Mouse (Mus musculus) stomach, embryonic 15.5 days (tissue): ENCODE data around the gene Pgap1. TPM values are rescaled to one million over a fixed set of nuclear protein-coding genes. Genes with fewer than 3 reads are reported as not detected.
A peak's percentile ranks its signal among the peaks of the same experiment; 100 is the strongest.

Experiments used
- ATAC-seq: fragments of 200-750 bp; cut with Nextera tagmentation; 2 replicates; pipeline ENCODE4 v1.8.0; 2017; ENCODE audit warnings: low read depth, moderate number of reproducible peaks, moderate TSS enrichment; ENCODE audit not compliant: insufficient read depth, low FRiP score
- H3K27ac ChIP-seq: fragments of 300-500 bp; sonication (generic); 2 replicates; pipeline ENCODE4 v1.5.1; 2015; ENCODE audit warnings: mild to moderate bottlenecking, inconsistent platforms
- H3K27me3 ChIP-seq: fragments of 300-500 bp; sonication (generic); replicated peaks from 2 replicates; pipeline ENCODE4 v1.6.1; 2015; ENCODE audit warnings: inconsistent platforms
- H3K36me3 ChIP-seq: fragments of 300-500 bp; sonication (generic); 2 replicates; pipeline ENCODE4 v1.6.1; 2015; ENCODE audit warnings: inconsistent platforms
- H3K4me1 ChIP-seq: fragments of 300-500 bp; sonication (generic); 2 replicates; pipeline ENCODE4 v1.6.1; 2015; ENCODE audit warnings: inconsistent platforms
- H3K4me2 ChIP-seq: fragments of 300-500 bp; sonication (generic); 2 replicates; pipeline ENCODE4 v1.6.1; 2015; ENCODE audit warnings: mild to moderate bottlenecking, inconsistent platforms
- H3K4me3 ChIP-seq: fragments of 300-500 bp; sonication (generic); replicated peaks from 2 replicates; pipeline ENCODE4 v1.5.1; 2015; ENCODE audit warnings: inconsistent platforms
- H3K9ac ChIP-seq: fragments of 300-500 bp; sonication (generic); 2 replicates; pipeline ENCODE4 v1.6.1; 2015; ENCODE audit warnings: inconsistent platforms
- H3K9me3 ChIP-seq: fragments of 300-500 bp; sonication (generic); 2 replicates; pipeline ENCODE4 v1.6.1; 2016; ENCODE audit warnings: inconsistent platforms
- WGBS: fragments of 180-500 bp; shearing (Covaris S2); methylation state at CpG from one replicate; pipeline ENCODE4 v1.1.7; 2015; 5-methylcytosine and 5-hydroxymethylcytosine counted together
- polyA plus RNA-seq: library from polyadenylated mRNA; unstranded; fragments of >200 nt; fragmentation: Nextera tagmentation; extraction: Ambion mirVana; gene quantifications from 2 replicates; pipeline ENCODE4 v1.2.1, GENCODE M21; 2015

The Pgap1 gene
- polyA plus RNA-seq, 1 experiment from 2014 or later, result 10.8 TPM

- ATAC-seq, result no peak
- H3K27ac ChIP-seq, result no peak overlapping the region
- no peak overlapping the region for H3K4me2 ChIP-seq
- H3K9ac ChIP-seq, result no peak overlapping the region
- WGBS, result 58% methylated on average over 8 of the region's 8 CpGs
- H3K9me3 ChIP-seq, result no peaks in the 10 kb centered on the region
- H3K27me3 ChIP-seq, result no peaks in the 10 kb centered on the region
- no peaks in the 10 kb centered on the region for H3K4me1 ChIP-seq
- no peak overlapping the region for H3K4me3 ChIP-seq
- H3K36me3 ChIP-seq, result no peaks in the 10 kb centered on the region
These were observed 21.1 kb upstream of the Pgap1 start for GRCm38 (mm10) chr1:54578358-54579184.

- Histone ChIP-seq H3K4me3 (no peak overlapping the region), H3K27me3 (no peaks in the 10 kb centered on the region), H3K9me3 (no peaks in the 10 kb centered on the region), H3K4me1 (no peaks in the 10 kb centered on the region), H3K9ac (no peak overlapping the region), H3K36me3 (no peaks in the 10 kb centered on the region), H3K4me2 (no peak overlapping the region), H3K27ac (no peak overlapping the region)
- 68% methylated on average over 2 of the region's 2 CpGs for WGBS
- no peak for ATAC-seq
These were observed 11.6 kb upstream of the Pgap1 start for GRCm38 (mm10) chr1:54569102-54569501.

GRCm38 (mm10) chr1:54563923-54564322 is 6.4 kb upstream of the Pgap1 start:
- no peak overlapping the region for H3K4me3 ChIP-seq
- no peaks in the 10 kb centered on the region for H3K4me1 ChIP-seq
- no peak overlapping the region for H3K4me2 ChIP-seq
- H3K9me3 ChIP-seq, result no peaks in the 10 kb centered on the region
- H3K9ac ChIP-seq, result no peak overlapping the region
- no peaks in the 10 kb centered on the region for H3K27me3 ChIP-seq
- WGBS, result 83% methylated on average over 6 of the region's 6 CpGs
- H3K27ac ChIP-seq, result no peak overlapping the region
- no peaks in the 10 kb centered on the region for H3K36me3 ChIP-seq
- ATAC-seq, result no peak

- ATAC-seq, result 0 out of 2 replicates have a peak, but pooled peaks have one; percentile 1
- H3K4me1 ChIP-seq, result no peaks in the 10 kb centered on the region
- 6% methylated on average over 18 of the region's 18 CpGs for WGBS
These were observed 780 bp downstream of the Pgap1 start for GRCm38 (mm10) chr1:54556586-54557221.

GRCm38 (mm10) chr1:54555364-54556140 is 1.9 kb downstream of the Pgap1 start:
- ATAC-seq, result no peak

More at GRCm38 (mm10) chr1:54556586-54557221, 780 bp downstream of the Pgap1 start:
- peak overlapping the region; percentile 76 for H3K4me3 ChIP-seq
- H3K27me3 ChIP-seq, result no peaks in the 10 kb centered on the region
- H3K36me3 ChIP-seq, result no peaks in the 10 kb centered on the region
- peak overlapping the region; percentile 60 for H3K9ac ChIP-seq
- H3K4me2 ChIP-seq, result peak overlapping the region; percentile 95
- H3K9me3 ChIP-seq, result no peaks in the 10 kb centered on the region
- H3K27ac ChIP-seq, result peak overlapping the region; percentile 87

GRCm38 (mm10) chr1:54552621-54553020 is 4.9 kb downstream of the Pgap1 start:
- Histone ChIP-seq H3K4me1 (no peaks in the 10 kb centered on the region), H3K9me3 (no peaks in the 10 kb centered on the region), H3K9ac (no peak overlapping the region), H3K4me2 (no peak overlapping the region), H3K36me3 (no peaks in the 10 kb centered on the region), H3K4me3 (no peak overlapping the region), H3K27ac (no peak overlapping the region), H3K27me3 (no peaks in the 10 kb centered on the region)
- 90% methylated on average over 2 of the region's 2 CpGs for WGBS
- ATAC-seq, result no peak

More at GRCm38 (mm10) chr1:54555364-54556140, 1.9 kb downstream of the Pgap1 start:
- 0 out of 2 replicates have a peak overlapping the region, but pooled peaks have one; percentile 1 for H3K4me2 ChIP-seq
- H3K27ac ChIP-seq, result no peak overlapping the region
- 50% methylated on average over 4 of the region's 4 CpGs for WGBS
- no peaks in the 10 kb centered on the region for H3K27me3 ChIP-seq
- no peak overlapping the region for H3K4me3 ChIP-seq
- H3K4me1 ChIP-seq, result no peaks in the 10 kb centered on the region
- H3K9me3 ChIP-seq, result no peaks in the 10 kb centered on the region
- H3K36me3 ChIP-seq, result no peaks in the 10 kb centered on the region
- H3K9ac ChIP-seq, result no peak overlapping the region

- 90% methylated on average over 9 of the region's 9 CpGs for WGBS
- no peak overlapping the region for H3K27ac ChIP-seq
These were observed 12.3 kb downstream of the Pgap1 start for GRCm38 (mm10) chr1:54545200-54545599.

GRCm38 (mm10) chr1:54542920-54543319 is 14.6 kb downstream of the Pgap1 start:
- Histone ChIP-seq H3K27me3 (no peaks in the 10 kb centered on the region), H3K36me3 (peaks cover 18% of the 10 kb centered on the region), H3K27ac (no peak overlapping the region), H3K4me1 (no peaks in the 10 kb centered on the region), H3K9me3 (no peaks in the 10 kb centered on the region), H3K4me3 (no peak overlapping the region), H3K9ac (no peak overlapping the region), H3K4me2 (no peak overlapping the region)
- no peak for ATAC-seq
- 82% methylated on average over 2 of the region's 2 CpGs for WGBS

More at GRCm38 (mm10) chr1:54545200-54545599, 12.3 kb downstream of the Pgap1 start:
- Histone ChIP-seq H3K9me3 (no peaks in the 10 kb centered on the region), H3K27me3 (no peaks in the 10 kb centered on the region), H3K4me3 (no peak overlapping the region), H3K4me1 (no peaks in the 10 kb centered on the region), H3K9ac (no peak overlapping the region), H3K4me2 (no peak overlapping the region), H3K36me3 (peaks cover 8% of the 10 kb centered on the region; the same call in 1 of the 2 replicates)
- no peak for ATAC-seq

- Histone ChIP-seq H3K9ac (no peak overlapping the region), H3K9me3 (no peaks in the 10 kb centered on the region), H3K4me2 (no peak overlapping the region), H3K27me3 (no peaks in the 10 kb centered on the region), H3K36me3 (no peaks in the 10 kb centered on the region), H3K4me1 (no peaks in the 10 kb centered on the region), H3K4me3 (no peak overlapping the region), H3K27ac (no peak overlapping the region)
- WGBS, result 68% methylated on average over 6 of the region's 6 CpGs
- no peak for ATAC-seq
These were observed 26.3 kb downstream of the Pgap1 start for GRCm38 (mm10) chr1:54531170-54531569.

GRCm38 (mm10) chr1:54523717-54524116 is 33.8 kb downstream of the Pgap1 start:
- Histone ChIP-seq H3K36me3 (no peaks in the 10 kb centered on the region), H3K4me3 (no peak overlapping the region), H3K9ac (no peak overlapping the region), H3K27me3 (no peaks in the 10 kb centered on the region), H3K4me2 (no peak overlapping the region), H3K9me3 (no peaks in the 10 kb centered on the region), H3K27ac (no peak overlapping the region), H3K4me1 (no peaks in the 10 kb centered on the region)
- 88% methylated on average over 2 of the region's 2 CpGs for WGBS
- ATAC-seq, result no peak

GRCm38 (mm10) chr1:54520062-54520577 is 37.4 kb downstream of the Pgap1 start:
- no peak for ATAC-seq
- WGBS, result 92% methylated on average over 5 of the region's 5 CpGs
- Histone ChIP-seq H3K36me3 (no peaks in the 10 kb centered on the region), H3K4me2 (no peak overlapping the region), H3K9me3 (no peaks in the 10 kb centered on the region), H3K27me3 (no peaks in the 10 kb centered on the region), H3K4me3 (no peak overlapping the region), H3K27ac (no peak overlapping the region), H3K4me1 (no peaks in the 10 kb centered on the region), H3K9ac (no peak overlapping the region)
